Mouse (Mus musculus) c-Kit-positive CD71-negative TER-119-negative erythroid progenitor cells, embryonic 14.5 days (primary cell): ENCODE data around the gene Kif3b.

Experiments
- DNase-seq: peaks from one replicate; pipeline ENCODE4 v3.0.0-alpha.2; 2013; ENCODE audit warnings: low read depth

The Kif3b gene

DNA sequence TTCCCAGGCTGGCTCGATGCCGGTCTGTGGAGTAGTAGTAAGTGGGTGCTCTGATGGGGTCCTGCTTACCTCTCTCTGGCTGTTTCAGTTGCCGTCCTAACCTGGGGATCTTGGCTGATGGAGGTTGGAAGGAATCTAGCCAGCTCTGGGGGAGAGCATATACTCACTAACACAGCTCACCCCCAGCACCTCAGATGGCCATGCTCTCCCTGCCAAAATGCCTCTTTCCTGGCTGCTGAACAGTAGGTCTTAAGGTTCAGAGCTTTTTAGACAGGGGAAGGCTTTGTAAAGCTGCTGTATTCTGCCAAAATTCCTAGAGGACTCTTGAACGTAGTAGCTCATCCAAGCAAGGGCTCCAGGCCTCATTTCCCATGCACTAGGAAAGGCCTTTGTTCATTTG, 6.6 kb downstream of the Kif3b start:
- DNase-seq, result no peak

DNA sequence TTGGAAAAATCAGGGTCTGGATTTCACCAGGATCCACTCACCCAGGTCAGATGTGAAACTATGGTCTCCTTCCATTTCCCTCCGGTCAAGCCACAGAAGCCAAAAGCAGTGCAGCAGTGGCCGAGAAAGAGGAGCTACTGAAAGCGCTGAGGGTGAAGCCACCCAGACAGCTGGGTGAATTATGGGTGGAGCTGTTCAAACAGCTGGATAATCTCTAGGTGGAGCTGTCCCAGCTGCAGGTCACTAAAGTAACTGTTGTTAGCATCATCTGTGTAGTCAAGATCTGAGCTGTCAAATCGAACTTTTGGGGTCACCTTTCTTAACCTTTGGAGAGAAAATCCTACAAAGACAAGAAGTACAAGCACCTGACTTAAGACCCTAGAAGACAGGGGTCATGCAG, 7.2 kb downstream of the Kif3b start:
- no peak for DNase-seq

GRCm38 (mm10) chr2:153298863-153299262, 7.7 kb downstream of the Kif3b start:
- peak; percentile 34 for DNase-seq

DNA sequence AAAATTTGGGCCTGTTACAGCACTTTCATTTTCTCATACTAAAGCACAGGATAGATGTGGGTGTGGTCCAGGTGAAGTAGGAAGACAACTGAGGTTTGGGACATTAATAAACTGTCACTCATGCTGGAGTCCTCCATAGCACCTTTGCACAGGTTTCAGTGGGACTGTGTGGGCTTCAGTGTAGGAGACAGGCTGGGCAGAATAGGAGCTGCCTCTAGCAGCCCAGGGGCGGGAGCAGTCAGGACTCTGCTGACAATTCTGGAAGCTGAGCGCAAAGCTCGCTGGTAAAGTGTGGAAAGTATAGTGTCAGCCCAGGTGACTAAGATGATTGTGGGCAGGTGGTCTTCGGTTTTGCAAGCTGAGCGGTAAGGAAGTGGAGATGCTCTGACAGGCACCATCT, 9.9 kb downstream of the Kif3b start:
- DNase-seq, result no peak

- DNase-seq, result no peak
Observed at GRCm38 (mm10) chr2:153305240-153305639, 14.0 kb downstream of the Kif3b start.

DNA sequence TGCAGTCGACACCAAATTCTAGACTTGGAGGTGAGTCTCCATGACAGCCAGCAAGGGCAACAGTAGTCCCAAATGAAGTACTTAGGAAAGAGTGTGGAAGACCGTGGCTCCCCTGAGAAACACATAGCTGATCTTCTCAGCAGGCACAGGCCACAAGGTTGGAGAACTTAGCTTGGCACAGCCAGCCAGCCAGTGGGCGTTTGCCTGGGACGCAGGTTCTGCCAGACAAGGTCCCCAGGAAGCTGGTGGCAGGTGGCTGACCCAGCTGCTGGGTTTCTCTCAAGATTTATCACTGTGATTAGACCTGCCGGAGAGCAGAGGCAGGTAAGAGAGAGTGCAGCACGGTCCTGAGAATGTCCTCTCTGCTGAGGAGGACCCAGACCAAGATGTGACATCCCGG, 17.4 kb downstream of the Kif3b start:
- DNase-seq, result no peak

DNA sequence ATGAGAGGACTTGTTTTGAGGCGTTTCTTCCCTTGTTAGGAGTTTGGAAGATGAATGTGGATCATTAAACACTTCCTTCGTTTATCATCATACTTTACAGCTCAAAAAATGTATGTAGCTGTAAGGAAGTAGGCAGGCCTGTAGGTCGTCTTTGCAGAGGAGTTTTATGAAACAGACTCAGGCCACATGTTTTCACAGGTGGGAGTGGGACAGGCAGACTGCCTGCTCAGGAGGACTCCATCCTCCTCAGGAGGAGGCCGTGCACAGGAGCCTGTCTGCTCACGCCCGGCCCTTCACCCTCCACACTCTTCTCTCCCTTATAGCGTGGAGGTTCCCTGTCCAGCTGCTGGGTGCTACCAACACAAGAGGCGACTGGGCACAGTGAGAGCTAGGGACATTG, 17.9 kb downstream of the Kif3b start:
- no peak for DNase-seq

DNA sequence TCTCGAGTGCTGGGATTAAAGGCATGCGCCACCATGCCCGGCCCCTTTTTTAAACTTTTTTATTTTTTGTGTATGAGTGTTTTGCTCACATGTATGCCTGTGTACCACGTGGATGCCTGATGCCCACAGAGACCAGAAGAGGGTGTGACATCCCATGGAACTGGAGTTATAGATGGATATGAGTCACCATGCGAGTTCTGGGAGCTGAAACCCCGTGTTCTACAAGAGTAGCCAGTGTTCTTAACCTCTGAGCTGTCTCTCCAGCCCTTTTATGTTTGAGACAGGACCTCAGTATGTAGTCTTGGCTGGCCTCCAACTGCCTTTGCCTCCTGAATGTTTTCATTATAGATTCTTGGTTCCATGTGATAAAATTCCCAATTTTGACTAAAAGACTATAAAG, 19.0 kb downstream of the Kif3b start:
- no peak for DNase-seq

DNA sequence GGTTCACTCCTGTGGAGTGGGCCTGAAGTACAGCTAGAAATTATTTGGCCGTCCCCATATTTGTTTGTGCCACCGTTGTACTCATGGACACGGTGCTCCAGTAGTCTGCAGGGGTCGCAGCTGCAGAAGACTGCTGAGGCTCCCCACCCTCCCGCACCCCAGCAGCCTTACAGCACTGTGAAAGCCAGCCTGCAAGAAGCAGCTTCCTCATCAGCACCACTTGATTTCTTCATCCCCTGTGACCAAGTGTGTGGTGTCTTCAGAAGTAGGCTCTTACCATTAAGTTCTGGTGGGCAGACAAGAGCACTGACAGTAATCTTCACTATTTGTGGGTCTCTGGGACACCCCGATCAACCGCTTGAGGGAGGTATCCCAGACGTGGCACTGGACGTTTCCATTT, 21.7 kb downstream of the Kif3b start:
- DNase-seq, result no peak

DNA sequence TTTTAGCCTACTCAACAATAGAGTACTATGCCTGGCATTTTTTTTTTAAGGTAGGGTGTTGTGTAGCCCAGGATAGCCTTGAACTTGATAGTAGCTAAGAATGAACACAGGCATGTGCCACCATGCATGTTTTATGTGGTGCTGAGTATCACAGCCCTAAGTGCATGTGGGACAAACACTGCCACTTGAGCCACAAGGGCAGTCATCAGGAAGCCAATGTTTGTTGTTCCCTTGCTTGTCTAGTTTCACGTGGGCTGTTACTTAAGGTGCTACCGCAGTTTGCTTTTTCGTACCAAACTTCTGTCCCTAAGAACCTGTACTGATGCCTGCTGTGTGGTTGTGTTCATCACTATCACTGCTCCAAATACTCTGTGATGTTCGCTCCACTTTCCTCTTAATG, 27.2 kb downstream of the Kif3b start:
- DNase-seq, result no peak

DNA sequence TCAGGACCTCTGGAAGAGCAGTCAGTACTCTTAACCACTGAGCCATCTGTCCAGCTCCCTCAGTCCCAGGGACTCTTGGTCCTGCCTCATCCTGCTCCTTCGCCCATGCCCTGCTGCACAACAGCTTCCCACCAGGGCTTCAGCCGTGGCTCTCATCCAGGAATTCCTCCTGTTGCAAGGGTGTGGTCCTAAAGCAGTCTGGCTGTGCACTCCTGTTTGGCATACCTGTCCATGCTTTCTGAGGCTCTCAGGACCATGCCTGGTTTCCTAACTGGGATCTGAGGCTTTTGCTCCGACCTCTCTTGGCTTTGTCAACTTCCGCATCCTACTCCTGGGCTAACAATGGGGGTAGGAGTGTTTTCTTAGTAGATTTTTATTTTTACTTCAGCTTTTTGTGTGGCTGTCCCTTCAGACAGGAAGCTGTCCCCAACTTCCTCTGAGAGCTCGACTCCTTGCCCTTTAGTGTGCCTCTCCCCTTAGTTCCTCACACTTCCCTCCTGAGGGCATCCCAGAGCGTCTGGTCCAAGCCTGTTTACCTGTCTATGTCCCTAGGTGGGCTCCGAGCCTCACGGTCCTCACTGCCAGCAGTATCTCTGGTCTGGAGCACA, 27.9 kb downstream of the Kif3b start:
- no peak for DNase-seq

DNA sequence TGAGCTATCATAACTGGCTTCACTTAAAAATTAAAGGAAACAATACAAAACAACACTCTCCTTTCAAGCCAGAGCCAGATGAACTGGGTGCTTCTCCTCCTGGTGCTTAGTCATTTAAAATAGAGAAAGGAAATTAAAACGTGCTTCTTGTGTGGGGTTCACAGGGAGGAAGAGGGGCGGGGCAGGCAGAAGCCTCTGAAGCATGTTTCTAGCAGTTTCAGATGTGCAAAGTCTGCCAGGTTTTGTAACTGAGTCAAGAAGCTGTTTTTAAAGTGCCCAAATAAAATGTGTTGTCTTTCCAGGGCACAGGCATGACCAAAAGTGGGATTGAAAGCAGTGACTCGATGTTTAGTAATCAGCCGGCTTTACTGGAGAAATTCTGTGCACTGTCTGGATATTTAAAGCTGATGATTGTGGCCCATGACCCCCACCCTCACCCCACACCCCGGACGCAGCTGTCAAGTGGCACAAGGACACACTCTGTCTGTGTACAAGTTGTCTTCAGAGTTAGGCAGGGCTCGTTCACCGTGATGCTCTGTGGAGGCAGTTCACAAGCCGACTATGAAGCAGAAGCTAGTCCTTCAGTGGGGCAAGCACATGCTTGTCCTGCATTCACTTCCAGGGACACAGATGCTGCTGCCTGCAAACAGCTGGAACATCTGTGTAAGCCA, 34.6 kb downstream of the Kif3b start:
- no peak for DNase-seq

DNA sequence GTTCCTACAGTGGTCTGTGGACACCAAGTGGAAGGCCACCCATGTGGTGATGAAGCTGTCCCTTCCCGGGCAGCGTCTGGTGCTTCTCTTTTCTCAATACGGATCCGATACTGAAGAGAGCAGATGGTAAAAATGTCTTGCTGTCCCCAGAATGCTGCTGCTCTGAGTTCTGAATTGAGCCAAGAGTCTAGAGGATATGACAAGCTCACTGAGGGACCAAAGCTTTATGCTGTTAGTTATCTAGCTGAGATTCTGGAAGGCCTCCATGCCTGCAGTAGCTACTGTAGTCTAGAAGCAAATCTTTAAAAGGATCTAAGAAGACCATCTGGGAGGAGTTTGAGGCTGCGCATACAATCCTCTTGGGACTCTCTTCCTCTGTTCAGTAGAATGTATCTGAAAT, 41.1 kb downstream of the Kif3b start:
- DNase-seq, result no peak

GRCm38 (mm10) chr2:153332981-153333380, 41.8 kb downstream of the Kif3b start:
- DNase-seq, result no peak

GRCm38 (mm10) chr2:153333822-153334232, 42.6 kb downstream of the Kif3b start:
- DNase-seq, result no peak

- DNase-seq, result no peak
Observed at GRCm38 (mm10) chr2:153334281-153334680, 43.1 kb downstream of the Kif3b start.

DNA sequence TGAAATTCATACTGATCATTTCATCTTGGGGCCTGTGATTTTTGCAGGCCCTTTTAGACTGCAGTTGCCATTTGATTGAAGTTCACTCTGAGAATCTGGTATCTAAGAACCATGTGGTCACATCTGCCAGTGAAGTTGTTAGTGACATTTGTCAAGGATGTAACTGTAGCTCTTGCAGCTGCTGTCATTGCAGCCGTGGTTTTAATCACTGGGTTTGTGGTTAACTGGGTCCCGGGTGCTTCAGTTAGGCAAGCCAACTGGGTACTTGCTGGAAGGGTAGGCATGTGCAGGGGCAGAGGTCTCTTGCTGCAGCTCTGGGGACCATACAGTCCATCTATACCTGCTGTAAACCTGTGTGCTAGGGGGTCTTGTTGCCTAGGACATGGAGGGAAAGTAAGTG, 44.9 kb downstream of the Kif3b start:
- DNase-seq, result peak; percentile 37

- no peak for DNase-seq
Observed at GRCm38 (mm10) chr2:153338361-153339350, 47.4 kb downstream of the Kif3b start.

- no peak for DNase-seq
Observed at GRCm38 (mm10) chr2:153342166-153342565, 51.0 kb downstream of the Kif3b start.

- no peak for DNase-seq
Observed at GRCm38 (mm10) chr2:153342602-153343001, 51.4 kb downstream of the Kif3b start.

DNA sequence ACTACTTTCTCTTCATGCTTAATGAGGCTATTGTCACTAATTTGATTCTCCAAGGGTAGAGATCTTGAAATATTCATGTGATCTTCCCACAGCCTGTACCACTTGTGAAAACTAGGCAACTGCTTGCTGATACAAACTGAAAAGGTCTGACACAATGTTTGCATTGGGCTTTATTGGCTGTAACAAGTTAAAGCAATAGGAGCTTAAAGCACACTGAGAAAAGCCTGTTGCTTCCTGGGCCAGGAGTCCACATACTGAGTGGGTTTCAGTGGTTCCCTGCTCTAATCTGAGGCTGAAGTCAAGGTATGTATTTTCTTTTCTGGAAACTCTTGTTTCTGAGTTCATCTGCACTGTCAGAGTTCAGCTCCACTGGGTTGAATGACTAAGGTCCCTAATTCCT, 52.0 kb downstream of the Kif3b start:
- no peak for DNase-seq

DNA sequence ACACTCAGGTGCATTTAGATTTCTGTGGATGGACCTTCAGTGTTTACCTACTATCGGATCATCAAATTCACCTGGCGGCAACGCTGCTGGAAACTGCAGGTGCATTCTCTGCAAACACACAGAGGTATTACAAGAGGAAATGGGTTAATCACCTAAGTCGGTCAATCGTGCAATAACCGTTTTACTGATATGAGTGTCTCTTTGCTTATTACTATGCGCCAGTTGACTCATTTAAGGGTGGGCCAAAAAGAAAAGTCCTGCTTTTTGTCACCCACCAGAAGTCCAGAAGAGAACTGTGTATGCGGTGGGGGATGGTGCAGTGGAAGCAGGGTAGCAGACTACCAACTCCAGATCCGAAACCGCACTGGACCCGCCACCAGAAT, 53.8 kb downstream of the Kif3b start:
- DNase-seq, result no peak
